Mouse (Mus musculus) adrenal gland, adult 2 months (tissue): ENCODE data around the gene Rbms1. TPM values are rescaled to one million over a fixed set of nuclear protein-coding genes. Genes with fewer than 3 reads are reported as not detected.
A peak's percentile ranks its signal among the peaks of the same experiment; 100 is the strongest.
"Not testable (repeated sequence)": the region's sequence is repeated elsewhere in the genome, so short reads cannot be mapped to it uniquely, and the experiment has no call there.

ENCODE experiments used
- DNase-seq: peaks from one replicate; pipeline ENCODE4 v3.0.0; 2021
- polyA plus RNA-seq: library from polyadenylated mRNA; depleted of rRNA; stranded (reverse); fragments of >200 nt; gene quantifications from 2 replicates; pipeline ENCODE4 v1.2.3, GENCODE M21; 2012
- total RNA-seq, 2 experiments: library from RNA; stranded (reverse); gene quantifications; 2 replicates each; pipeline ENCODE4 v1.2.3; 2021

Gene Rbms1
- total and polyA plus RNA-seq, 3 experiments, result 58.6 to 119 (median 60.1) TPM

- no peak for DNase-seq
These were observed 117.6 kb downstream of the Rbms1 start for GRCm38 (mm10) chr2:60845316-60845894.

DNA sequence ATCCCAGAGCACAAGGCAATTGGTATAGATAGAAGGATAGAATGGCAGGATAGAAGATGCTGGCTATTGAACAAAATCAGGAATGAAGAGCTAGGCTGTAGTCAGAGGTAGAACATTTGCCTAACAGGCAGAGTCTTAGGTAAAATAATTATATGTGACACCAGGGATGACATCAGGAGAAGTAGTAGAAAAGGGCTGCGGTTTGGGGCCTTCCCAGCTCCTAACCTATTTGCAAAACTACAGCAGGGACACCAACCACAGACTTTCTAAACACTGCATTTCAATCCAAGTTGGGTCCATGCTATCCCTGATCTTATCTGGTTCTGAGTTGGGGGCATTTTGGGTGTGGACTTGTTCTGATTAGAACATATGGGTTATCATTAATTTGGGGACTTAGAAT, 118.7 kb downstream of the Rbms1 start:
- DNase-seq, result no peak

GRCm38 (mm10) chr2:60843633-60844032, 119.4 kb downstream of the Rbms1 start:
- DNase-seq, result no peak

- DNase-seq, result no peak
These were observed 120.0 kb downstream of the Rbms1 start for GRCm38 (mm10) chr2:60842976-60843375.

GRCm38 (mm10) chr2:60840922-60841321, 122.1 kb downstream of the Rbms1 start:
- no peak for DNase-seq

DNA sequence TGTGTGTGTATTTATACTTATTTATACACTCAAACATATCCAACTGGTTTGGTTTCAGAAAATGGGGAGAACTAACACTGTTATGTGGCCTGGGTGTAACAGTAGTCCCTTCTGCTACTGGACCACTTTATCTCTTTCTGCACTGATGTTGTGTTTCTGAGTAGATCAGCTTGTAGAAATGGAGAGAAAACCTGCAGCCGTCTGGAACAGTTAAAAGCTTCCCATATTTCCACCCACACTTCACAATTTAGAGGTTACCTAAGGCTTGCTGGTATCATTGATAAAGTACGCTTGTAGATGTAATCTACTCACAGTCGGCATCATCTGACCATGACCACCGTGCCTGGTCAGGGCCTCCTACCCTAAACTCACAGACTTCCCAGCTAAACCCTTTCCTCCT, 123.5 kb downstream of the Rbms1 start:
- DNase-seq, result no peak

DNA sequence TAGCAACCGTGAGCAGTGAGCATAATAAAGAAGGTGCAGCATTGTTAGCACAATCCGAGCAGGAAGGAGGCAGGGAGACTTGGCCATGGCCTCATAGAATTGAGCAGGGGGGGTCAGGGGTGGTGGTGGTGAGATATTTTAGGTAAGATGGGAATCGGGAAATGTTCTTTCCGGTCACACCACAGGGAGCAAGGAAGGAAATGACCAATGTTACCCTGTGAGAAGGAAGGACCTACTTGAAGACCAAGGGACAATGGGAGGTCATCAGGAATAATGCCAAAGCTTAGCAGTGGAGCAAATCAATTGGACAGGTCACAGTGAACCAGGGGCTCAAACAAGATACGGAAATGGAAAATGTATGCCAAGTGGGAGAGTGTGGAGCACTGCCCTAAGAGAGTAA, 124.1 kb downstream of the Rbms1 start:
- peak; percentile 54 for DNase-seq

GRCm38 (mm10) chr2:60837616-60838015, 125.4 kb downstream of the Rbms1 start:
- no peak for DNase-seq

- no peak for DNase-seq
These were observed 126.8 kb downstream of the Rbms1 start for GRCm38 (mm10) chr2:60836237-60836636.

GRCm38 (mm10) chr2:60834293-60834692, 128.7 kb downstream of the Rbms1 start:
- DNase-seq, result no peak

- no peak for DNase-seq
These were observed 130.7 kb downstream of the Rbms1 start for GRCm38 (mm10) chr2:60832254-60832653.

DNA sequence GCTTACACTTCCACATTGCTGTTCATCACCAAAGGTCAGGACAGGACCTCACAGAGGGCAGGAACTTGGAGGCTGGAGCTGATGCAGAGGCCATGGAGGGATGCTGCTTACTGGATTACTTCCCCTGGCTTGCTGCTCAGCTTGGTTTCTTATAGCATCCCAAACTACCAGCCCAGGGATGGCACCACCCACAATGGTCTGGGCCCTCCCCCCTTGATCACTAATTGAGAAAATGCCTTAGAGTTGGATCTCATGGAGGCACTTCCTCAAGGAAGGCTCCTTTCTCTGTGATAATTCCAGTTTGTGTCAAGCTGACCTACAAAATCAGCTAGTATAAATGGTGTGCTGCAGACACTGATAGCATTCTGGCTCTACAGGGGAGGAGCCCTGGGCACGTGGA, 132.5 kb downstream of the Rbms1 start:
- not testable (repeated sequence) for DNase-seq

- DNase-seq, result no peak
These were observed 134.0 kb downstream of the Rbms1 start for GRCm38 (mm10) chr2:60828908-60829462.

GRCm38 (mm10) chr2:60827152-60827428, 135.9 kb downstream of the Rbms1 start:
- no peak for DNase-seq

- no peak for DNase-seq
These were observed 136.4 kb downstream of the Rbms1 start for GRCm38 (mm10) chr2:60826406-60827151.

DNA sequence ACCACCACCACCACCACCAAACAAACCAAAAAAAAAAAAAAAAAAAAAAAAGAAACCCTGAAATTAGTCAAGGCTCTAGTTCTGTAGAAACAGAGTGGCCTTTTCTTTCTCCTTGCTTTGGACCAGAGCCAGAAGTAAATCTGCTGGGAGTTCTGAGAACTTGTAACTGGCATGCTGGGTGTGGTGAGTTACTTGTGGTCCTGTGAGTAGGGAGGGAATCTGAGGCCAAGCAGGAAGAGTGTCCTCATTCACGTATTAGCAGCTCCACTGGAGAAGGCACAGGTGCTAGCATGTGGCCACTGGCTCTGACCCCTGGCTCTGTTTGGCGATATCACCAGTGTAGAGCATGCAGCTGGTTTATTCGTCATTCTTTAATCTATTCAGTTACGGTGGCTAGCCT, 137.3 kb downstream of the Rbms1 start:
- DNase-seq, result peak; percentile 35

DNA sequence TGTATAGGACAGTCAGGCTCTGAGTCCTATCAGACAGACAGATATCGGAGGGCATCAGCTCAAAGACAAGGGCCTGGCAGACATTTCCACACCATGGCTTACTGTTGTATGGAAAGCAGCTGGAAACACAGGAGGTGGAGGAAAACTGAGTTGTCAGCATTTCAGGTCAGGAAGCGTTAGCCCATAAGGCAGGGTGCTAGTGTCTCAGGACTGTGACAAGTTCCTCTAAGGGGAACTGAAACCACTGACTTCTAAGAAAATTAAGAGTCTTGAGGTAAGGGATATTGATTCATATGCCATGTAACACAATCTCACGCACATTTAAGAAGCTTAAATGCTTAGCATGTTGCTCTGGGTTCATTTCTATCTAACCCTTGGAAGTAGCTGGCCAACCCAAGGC, 141.4 kb downstream of the Rbms1 start:
- DNase-seq, result no peak

DNA sequence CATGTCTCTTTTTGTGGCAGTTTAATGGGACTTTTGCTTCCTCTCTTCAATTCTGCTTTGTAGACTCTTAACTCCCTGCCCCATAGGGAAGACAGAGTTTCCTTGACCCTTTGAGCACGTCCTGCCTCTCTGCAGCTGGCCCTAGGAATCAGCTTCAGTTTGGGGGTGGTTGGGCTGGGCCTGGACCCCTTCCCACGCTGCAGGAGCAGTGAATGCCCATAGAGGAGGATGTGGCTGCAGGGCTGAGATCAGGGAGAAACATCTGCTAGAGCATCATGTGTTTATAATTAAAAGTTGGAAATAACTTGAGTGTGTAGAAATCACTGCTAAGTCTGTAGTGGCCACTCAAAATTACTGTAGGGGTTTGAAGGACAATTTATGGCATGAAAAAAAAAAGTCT, 144.4 kb downstream of the Rbms1 start:
- no peak for DNase-seq

GRCm38 (mm10) chr2:60816307-60816706, 146.7 kb downstream of the Rbms1 start:
- DNase-seq, result no peak

GRCm38 (mm10) chr2:60814788-60815187, 148.2 kb downstream of the Rbms1 start:
- DNase-seq, result peak; percentile 75

- no peak for DNase-seq
These were observed 150.0 kb downstream of the Rbms1 start for GRCm38 (mm10) chr2:60812949-60813348.

- peak; percentile 70 for DNase-seq
These were observed 152.4 kb downstream of the Rbms1 start for GRCm38 (mm10) chr2:60810617-60811016.

DNA sequence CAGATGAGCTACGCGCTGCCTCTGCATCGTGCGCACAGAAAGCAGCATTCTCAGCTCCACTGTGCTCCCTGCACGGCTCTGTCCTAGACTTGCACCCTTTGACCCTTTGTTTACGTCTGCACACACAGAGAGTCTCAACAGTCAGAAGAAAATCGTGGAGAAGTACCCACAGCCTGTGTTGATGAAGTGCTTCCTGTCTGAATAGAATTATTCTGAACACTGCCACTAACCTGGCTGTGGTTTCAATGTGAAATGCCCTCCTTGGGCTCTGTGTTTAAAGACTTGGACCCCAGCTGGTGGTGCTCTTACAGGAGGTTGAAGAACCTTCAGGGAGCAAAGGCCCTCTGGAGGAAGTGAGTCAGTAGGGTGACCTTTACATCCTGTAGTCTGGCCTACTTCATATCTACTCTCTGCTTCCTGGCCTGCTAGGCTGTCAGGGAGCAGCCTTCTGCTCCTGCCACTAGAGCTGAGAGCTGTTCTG, 153.5 kb downstream of the Rbms1 start:
- DNase-seq, result no peak

DNA sequence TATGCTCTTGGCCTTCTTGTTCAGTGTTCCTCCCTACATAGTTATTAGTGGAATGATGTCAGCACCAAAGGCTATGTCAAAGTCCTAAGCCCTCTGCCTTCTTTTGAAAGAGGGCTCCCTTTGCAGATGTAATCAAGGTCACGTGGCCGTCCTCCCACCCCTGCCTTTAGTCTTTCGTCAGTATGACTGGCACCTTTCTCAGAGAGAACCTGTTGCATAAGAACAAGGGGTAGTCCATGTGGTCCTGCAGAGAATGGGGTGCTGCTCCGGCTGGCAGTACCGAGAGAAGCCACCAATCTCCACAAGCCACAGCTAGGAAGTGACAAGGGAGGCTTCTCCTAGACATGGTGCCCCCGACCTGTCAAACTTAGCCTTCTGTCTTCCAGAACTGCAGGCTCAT, 154.2 kb downstream of the Rbms1 start:
- DNase-seq, result no peak
